Mouse (Mus musculus) C2C12 (cell line): ENCODE results near the gene Pinlyp.

Source experiments
- CTCF ChIP-seq: IDR thresholded peaks from one replicate; pipeline ENCODE4 v1.5.1; 2011; ENCODE audit not compliant: control insufficient read depth, insufficient read depth, insufficient read length
- MYOD1 ChIP-seq: IDR thresholded peaks from one replicate; pipeline ENCODE4 v1.6.1; 2011; ENCODE audit warnings: low read depth; ENCODE audit not compliant: control insufficient read depth, insufficient read length

DNA sequence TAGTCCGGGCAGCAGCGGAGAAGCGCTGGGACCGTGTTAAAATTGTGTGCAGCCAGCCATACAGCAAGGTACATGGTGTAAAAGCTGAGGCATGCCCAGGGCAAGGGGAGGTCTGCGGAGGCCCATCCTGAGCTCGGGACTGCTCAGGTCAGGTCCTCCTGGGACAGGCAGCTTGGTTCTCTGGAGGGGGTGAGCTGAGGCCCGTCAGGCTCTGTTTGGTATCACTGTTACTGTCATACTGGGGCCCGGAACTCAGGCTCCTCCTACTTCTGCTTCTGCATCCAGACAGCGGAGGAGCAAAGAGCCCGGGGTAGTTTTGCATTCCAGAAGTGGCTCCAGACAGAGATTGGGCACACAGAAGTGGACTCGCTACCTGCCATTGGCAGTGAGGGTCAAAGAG lies 19.7 kb upstream of the Pinlyp start:
- no peak for TF ChIP-seq MYOD1
- no peak for TF ChIP-seq CTCF
